ENCODE assay signal across 8 mouse cellular contexts in the genomic region with DNA sequence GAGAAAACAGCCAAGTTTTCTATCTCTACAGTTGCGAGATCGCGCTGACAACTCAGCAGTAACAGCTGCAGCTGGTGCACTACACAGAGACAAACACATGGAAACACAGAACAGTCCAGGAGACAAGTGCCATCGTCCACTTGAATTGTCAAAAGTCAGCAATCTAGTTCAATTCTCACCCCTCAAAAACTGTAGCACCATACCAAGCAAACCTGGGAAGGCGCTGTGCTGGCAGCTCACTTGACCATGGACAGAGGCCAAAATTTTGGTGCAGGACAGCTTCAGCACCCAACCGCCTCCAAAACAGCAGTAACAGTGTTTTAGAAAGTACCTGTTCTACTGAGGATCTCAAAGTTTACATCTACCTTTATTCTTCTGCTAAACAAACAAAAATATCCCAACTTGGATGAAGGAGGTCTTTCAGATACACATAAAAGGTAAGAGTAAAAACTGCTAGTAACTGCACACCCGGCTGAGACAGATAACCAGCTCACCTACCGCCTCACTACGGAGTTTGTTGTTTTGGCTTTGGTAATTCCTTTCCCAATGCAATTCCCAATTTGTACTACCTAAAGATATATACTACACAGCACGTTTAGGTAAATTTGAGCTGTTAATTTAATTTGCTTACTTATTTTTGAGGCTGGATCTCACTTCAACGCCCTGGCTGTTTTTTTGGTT. TPM values are rescaled to one million over a fixed set of nuclear protein-coding genes. Genes with fewer than 3 reads are reported as not detected.
DNase-seq lines count a peak whose midpoint lies in the region; ATAC-seq and TF ChIP-seq lines count a peak whose summit lies in the region.

No protein-coding gene starts in this region.

- no peak for TF ChIP-seq POLR2A in testis, adult 2 months (IDR thresholded peaks at IDR 0.05; ENCODE audit: control insufficient read depth, low read depth, low read length)

- no peaks in the 10 kb centered on the region for H3K9me3 ChIP-seq in erythroblast, embryonic 14.5 days (ENCODE audit: control insufficient read depth, low read length)
- no peaks in the 10 kb centered on the region for H3K9me3 ChIP-seq in limb, embryonic 13.5 days
- H3K9me3 ChIP-seq in midbrain, embryonic 13.5 days: no peaks in the 10 kb centered on the region

- peak overlapping the region; percentile 67; the same call in 1 of the 2 replicates for H3K27ac ChIP-seq in testis, adult 2 months (ENCODE audit: control insufficient read depth, insufficient read depth, low read depth, low read length)
- no peak overlapping the region for H3K27ac ChIP-seq in limb, embryonic 13.5 days
- no peak overlapping the region for H3K27ac ChIP-seq in midbrain, embryonic 13.5 days

- peak overlapping the region; percentile 77 for H3K4me2 ChIP-seq in limb, embryonic 13.5 days (replicated peaks)
- peak overlapping the region; percentile 57 for H3K4me2 ChIP-seq in midbrain, embryonic 13.5 days (replicated peaks)

- WGBS in limb, embryonic 13.5 days: 77% methylated on average over 11 of the region's 11 CpGs
- 87% methylated on average over 11 of the region's 11 CpGs for WGBS in midbrain, embryonic 13.5 days

- no peak for TF ChIP-seq CTCF in testis, adult 2 months (IDR thresholded peaks at IDR 0.05; ENCODE audit: control insufficient read depth, insufficient read depth, insufficient replicate concordance, low read depth, low read length)

- intact Hi-C loops in heart, postnatal 14 days (cut with DNase I): loop anchor here (5.0 kb wide), 1 partner anchor 56 kb away; no protein-coding TSS in a partner anchor

- H3K36me3 ChIP-seq in testis, adult 2 months (ENCODE audit: control insufficient read depth, insufficient read depth, low read length): peaks cover 2% of the 10 kb centered on the region; the same call in 1 of the 2 replicates
- H3K36me3 ChIP-seq in erythroblast, embryonic 14.5 days (ENCODE audit: control insufficient read depth): peaks cover 46% of the 10 kb centered on the region
- peaks cover 8% of the 10 kb centered on the region for H3K36me3 ChIP-seq in limb, embryonic 13.5 days
- H3K36me3 ChIP-seq in midbrain, embryonic 13.5 days: peaks cover 7% of the 10 kb centered on the region

- peak overlapping the region; percentile 5; the same call in 1 of the 2 replicates for H3K4me3 ChIP-seq in testis, adult 2 months (ENCODE audit: control insufficient read depth, low read depth, low read length)
- H3K4me3 ChIP-seq in erythroblast, embryonic 14.5 days (replicated peaks): peak overlapping the region; percentile 99
- H3K4me3 ChIP-seq in limb, embryonic 13.5 days: 0 out of 2 replicates have a peak overlapping the region, but pooled peaks have one; percentile 8
- peak overlapping the region; percentile 78 for H3K4me3 ChIP-seq in midbrain, embryonic 13.5 days (replicated peaks)

- no peak for DNase-seq in testis, postnatal 14 days (ENCODE audit: low spot score)
- peak; percentile 62 to 84 for DNase-seq in heart, postnatal 14 days
- no peak for DNase-seq in thymus, postnatal 10 days (ENCODE audit: low spot score in 2 of 2)
- no peak for DNase-seq in left cerebral cortex, adult 11 months (ENCODE audit: low spot score)

- ATAC-seq in limb, embryonic 13.5 days (ENCODE audit: low FRiP score, low read depth): no peak
- no peak for ATAC-seq in midbrain, embryonic 13.5 days

- H3K4me1 ChIP-seq in testis, adult 2 months (ENCODE audit: control insufficient read depth, insufficient read depth, low read length): peaks cover 2% of the 10 kb centered on the region
- H3K4me1 ChIP-seq in erythroblast, embryonic 14.5 days (ENCODE audit: control insufficient read depth): peaks cover 53% of the 10 kb centered on the region
- peaks cover 18% of the 10 kb centered on the region for H3K4me1 ChIP-seq in limb, embryonic 13.5 days
- H3K4me1 ChIP-seq in midbrain, embryonic 13.5 days (replicated peaks): peaks cover 22% of the 10 kb centered on the region

- H3K9ac ChIP-seq in limb, embryonic 13.5 days: peak overlapping the region; percentile 25; the same call in 1 of the 2 replicates
- H3K9ac ChIP-seq in midbrain, embryonic 13.5 days (replicated peaks): no peak overlapping the region; the same call in 1 of the 2 replicates

- no peaks in the 10 kb centered on the region for H3K27me3 ChIP-seq in testis, adult 2 months (ENCODE audit: control insufficient read depth, insufficient read depth, low read length)
- H3K27me3 ChIP-seq in erythroblast, embryonic 14.5 days (ENCODE audit: control insufficient read depth): no peaks in the 10 kb centered on the region
- H3K27me3 ChIP-seq in limb, embryonic 13.5 days: no peaks in the 10 kb centered on the region
- H3K27me3 ChIP-seq in midbrain, embryonic 13.5 days: no peaks in the 10 kb centered on the region

RNA-seq across cellular contexts. Expression of a gene that starts 11.6 kb away (rescaled TPM):
- 12.8 and 18.4 TPM in 2 replicates for polyA plus RNA-seq in testis, adult 2 months (2012; rRNA removed)
- polyA plus RNA-seq in erythroblast, embryonic 14.5 days (2012): 7.3 and 9.1 TPM in 2 replicates
- 100 to 1,000 TPM; 219 to 274 TPM for total RNA-seq in heart, postnatal 14 days (2021)
- 49.3 and 50.2 TPM in 2 replicates for polyA plus RNA-seq in limb, embryonic 13.5 days (2015; fragmentation: Nextera tagmentation; extraction: Ambion mirVana)
- polyA plus RNA-seq in midbrain, embryonic 13.5 days (2015; fragmentation: Nextera tagmentation; extraction: Ambion mirVana): 80.9 and 103 TPM in 2 replicates

Comparison
In these comparisons a context has a peak if more than half of its experiments do, and no peak if none do; other contexts are left out.
1. H3K4me3 ChIP-seq: peak in every context shown above with its lines; median percentile 99 in erythroblast, embryonic 14.5 days; 78 in midbrain, embryonic 13.5 days; 8 in limb, embryonic 13.5 days; 5 in testis, adult 2 months.
2. DNase-seq: peak in heart, postnatal 14 days (2 of 2); none in testis, postnatal 14 days (single experiment), thymus, postnatal 10 days (0 of 2) and left cerebral cortex, adult 11 months (single experiment).